Mouse (Mus musculus): ENCODE results near the gene Gga3.
A peak's percentile ranks its signal among the peaks of the same experiment; 100 is the strongest.

Gga3 gene

GRCm38 (mm10) chr11:115555717-115556116 is 48.1 kb downstream of the Gga3 start:
- no peak for DNase-seq

GRCm38 (mm10) chr11:115552783-115553182 is 51.1 kb downstream of the Gga3 start:
- DNase-seq, result peak in 1 of 2 experiments; percentile 15

- DNase-seq, result no peak
Measured at GRCm38 (mm10) chr11:115543571-115543970, 60.3 kb downstream of the Gga3 start.

GRCm38 (mm10) chr11:115538045-115538444 is 65.8 kb downstream of the Gga3 start:
- no peak for DNase-seq

GRCm38 (mm10) chr11:115536856-115537568 is 66.8 kb downstream of the Gga3 start:
- DNase-seq, result peak in 1 of 2 experiments; percentile 8

- peak; percentile 98 to 99 for DNase-seq
Measured at GRCm38 (mm10) chr11:115536038-115536681, 67.7 kb downstream of the Gga3 start, which contains the start of gene Sumo2. Gene Sumo2, minus strand, starts transcription at chr11:115536276.

GRCm38 (mm10) chr11:115535401-115536037 is 68.3 kb downstream of the Gga3 start:
- DNase-seq, result peak; percentile 53 to 88

GRCm38 (mm10) chr11:115534759-115535371 is 69.0 kb downstream of the Gga3 start:
- DNase-seq, result no peak

All from kidney, postnatal 25 days (tissue).